Mouse (Mus musculus): Measurements from ENCODE around the gene Snrpd3. TPM values are rescaled to one million over a fixed set of nuclear protein-coding genes. Genes with fewer than 3 reads are reported as not detected.
"Not testable (repeated sequence)": the region's sequence is repeated elsewhere in the genome, so short reads cannot be mapped to it uniquely, and the experiment has no call there.

Gene Snrpd3
- polyA plus RNA-seq, 1 experiment from 2014 or later: 63.3 TPM

DNA sequence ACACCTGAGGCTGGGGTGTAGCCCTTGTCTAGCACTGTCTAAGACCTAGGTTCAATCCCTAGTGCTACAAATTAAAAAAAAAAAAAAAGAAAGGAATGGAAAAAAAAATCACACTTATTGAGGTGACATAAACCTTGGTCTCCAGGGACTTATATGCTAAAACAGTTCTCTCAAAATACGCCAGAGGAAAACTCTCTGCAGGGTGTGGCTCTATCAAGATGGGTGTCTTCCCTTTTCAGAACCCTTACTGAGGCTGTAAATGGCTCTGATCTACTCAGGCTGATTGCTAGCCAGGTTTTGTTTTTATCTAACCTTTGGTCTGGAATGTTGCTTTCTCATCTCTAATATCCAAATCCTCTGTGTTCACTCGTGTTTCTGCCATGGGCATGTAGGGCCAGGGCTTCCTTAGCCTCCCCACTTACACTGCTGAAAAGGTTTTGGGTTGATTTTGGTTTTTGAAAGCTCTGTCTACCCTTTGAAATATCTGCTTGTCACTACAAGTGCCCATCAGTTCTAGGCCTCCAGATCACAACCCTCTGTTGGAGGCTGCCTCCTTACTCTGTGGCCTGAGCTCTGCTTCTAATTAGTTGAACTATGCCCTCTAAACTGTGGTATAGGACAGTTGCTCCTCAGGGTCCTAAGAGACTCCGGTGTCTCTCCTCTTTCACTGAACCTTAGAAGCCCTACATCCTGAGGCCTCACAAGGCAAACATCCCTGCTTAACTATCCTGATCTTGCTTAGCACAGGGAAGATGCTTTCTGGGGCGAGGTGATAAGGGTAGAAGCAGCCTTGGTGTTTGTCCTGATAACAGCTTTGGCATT lies 1.9 kb upstream of the Snrpd3 start:
- Histone ChIP-seq H3K9ac (ENCODE audit: low read depth, low read length) (peak overlapping the region; percentile 52), H3K27me3 (replicated peaks; ENCODE audit: control insufficient read depth, insufficient read depth, low read length) (no peaks in the 10 kb centered on the region), H3K27ac (ENCODE audit: low read depth, low read length) (peak overlapping the region; percentile 99), H3K4me3 (ENCODE audit: low read depth, low read length) (peak overlapping the region; percentile 77), H3K9me3 (ENCODE audit: control insufficient read depth) (no peaks in the 10 kb centered on the region), H3K36me3 (ENCODE audit: control insufficient read depth, insufficient read depth) (peaks cover 25% of the 10 kb centered on the region), H3K4me2 (replicated peaks; ENCODE audit: low read depth) (peak overlapping the region; percentile 82), H3K4me1 (replicated peaks; ENCODE audit: control insufficient read depth, insufficient read depth, low read length) (peaks cover 11% of the 10 kb centered on the region; the same call in 1 of the 2 replicates)
- WGBS: 41% methylated on average over 4 of the region's 4 CpGs
- TF ChIP-seq CTCF (IDR thresholded peaks at IDR 0.05; ENCODE audit: low read depth): no peak
- ATAC-seq: no peak

GRCm38 (mm10) chr10:75516038-75516723 lies 1.2 kb upstream of the Snrpd3 start:
- Histone ChIP-seq H3K9me3 (ENCODE audit: control insufficient read depth) (no peaks in the 10 kb centered on the region), H3K27ac (ENCODE audit: low read depth, low read length) (peak overlapping the region; percentile 99), H3K36me3 (ENCODE audit: control insufficient read depth, insufficient read depth) (peaks cover 24% of the 10 kb centered on the region), H3K4me2 (replicated peaks; ENCODE audit: low read depth) (peak overlapping the region; percentile 82), H3K4me3 (ENCODE audit: low read depth, low read length) (peak overlapping the region; percentile 77), H3K4me1 (replicated peaks; ENCODE audit: control insufficient read depth, insufficient read depth, low read length) (peaks cover 11% of the 10 kb centered on the region; the same call in 1 of the 2 replicates), H3K9ac (ENCODE audit: low read depth, low read length) (peak overlapping the region; percentile 92), H3K27me3 (replicated peaks; ENCODE audit: control insufficient read depth, insufficient read depth, low read length) (no peaks in the 10 kb centered on the region)
- 12% methylated on average over 8 of the region's 8 CpGs for WGBS
- peak; percentile 54 for ATAC-seq
- no peak for TF ChIP-seq CTCF (IDR thresholded peaks at IDR 0.05; ENCODE audit: low read depth)

DNA sequence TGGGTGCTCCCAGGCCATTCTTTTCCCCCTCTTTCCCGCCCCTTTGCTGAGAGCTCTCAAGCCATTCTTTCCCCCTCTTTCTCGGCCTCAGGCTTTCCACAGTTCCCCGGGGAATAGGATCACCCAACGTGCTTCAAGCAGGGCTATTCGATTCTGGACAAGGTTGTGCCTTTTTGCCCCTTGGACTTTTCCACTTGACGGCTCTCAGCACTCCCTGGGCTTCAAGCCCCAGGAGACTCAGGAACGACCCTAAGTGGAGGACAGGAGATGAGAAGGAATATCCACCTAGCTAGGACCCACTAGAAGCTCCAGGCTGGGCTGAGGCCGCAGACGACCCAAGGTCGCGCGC lies 653 bp upstream of the Snrpd3 start:
- peaks cover 11% of the 10 kb centered on the region; the same call in 1 of the 2 replicates for H3K4me1 ChIP-seq (replicated peaks; ENCODE audit: control insufficient read depth, insufficient read depth, low read length)
- TF ChIP-seq CTCF (IDR thresholded peaks at IDR 0.05; ENCODE audit: low read depth): no peak
- peak overlapping the region; percentile 92 for H3K9ac ChIP-seq (ENCODE audit: low read depth, low read length)
- peaks cover 19% of the 10 kb centered on the region; the same call in 1 of the 2 replicates for H3K36me3 ChIP-seq (ENCODE audit: control insufficient read depth, insufficient read depth)
- peak overlapping the region; percentile 77 for H3K4me3 ChIP-seq (ENCODE audit: low read depth, low read length)
- H3K9me3 ChIP-seq (ENCODE audit: control insufficient read depth): no peaks in the 10 kb centered on the region
- peak overlapping the region; percentile 82 for H3K4me2 ChIP-seq (replicated peaks; ENCODE audit: low read depth)
- H3K27ac ChIP-seq (ENCODE audit: low read depth, low read length): peak overlapping the region; percentile 99
- under 1% methylated on average over 12 of the region's 12 CpGs for WGBS
- peak; percentile 1 for ATAC-seq
- no peaks in the 10 kb centered on the region for H3K27me3 ChIP-seq (replicated peaks; ENCODE audit: control insufficient read depth, insufficient read depth, low read length)

DNA sequence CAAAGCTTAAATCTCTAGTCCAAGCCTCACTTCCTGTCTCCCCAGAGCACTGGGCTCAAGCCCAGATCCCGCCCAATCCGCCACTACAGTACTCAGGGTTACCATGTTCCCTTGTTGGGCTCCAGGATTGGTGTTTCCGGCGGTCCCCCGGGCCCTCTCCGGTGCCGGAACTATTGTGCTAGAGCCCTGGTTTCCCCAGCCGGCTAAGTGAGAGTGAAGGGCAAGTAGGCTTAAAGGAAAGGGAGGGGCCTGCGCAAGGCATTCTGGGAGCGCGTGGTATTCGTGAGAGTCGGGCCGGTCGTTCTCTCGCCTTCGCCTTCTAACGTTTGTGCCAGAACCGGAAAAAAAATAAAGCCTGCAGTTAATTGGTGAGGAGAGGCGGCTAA lies 400 bp downstream of the Snrpd3 start, which contains the start of gene Gucd1:
Gucd1 (minus strand) TSS at position 215 of the 386 bp plus-strand sequence.
- peaks cover 11% of the 10 kb centered on the region; the same call in 1 of the 2 replicates for H3K4me1 ChIP-seq (replicated peaks; ENCODE audit: control insufficient read depth, insufficient read depth, low read length)
- ATAC-seq: peak; percentile 79
- H3K9me3 ChIP-seq (ENCODE audit: control insufficient read depth): no peaks in the 10 kb centered on the region
- H3K27ac ChIP-seq (ENCODE audit: low read depth, low read length): peak within 1 kb of the TSS; percentile 99
- peak within 1 kb of the TSS; percentile 92 for H3K9ac ChIP-seq (ENCODE audit: low read depth, low read length)
- no peak for TF ChIP-seq CTCF (IDR thresholded peaks at IDR 0.05; ENCODE audit: low read depth)
- H3K36me3 ChIP-seq (ENCODE audit: control insufficient read depth, insufficient read depth): peaks cover 21% of the 10 kb centered on the region; the same call in 1 of the 2 replicates
- H3K27me3 ChIP-seq (replicated peaks; ENCODE audit: control insufficient read depth, insufficient read depth, low read length): no peaks in the 10 kb centered on the region
- WGBS: under 1% methylated on average over 20 of the region's 20 CpGs
- peak within 1 kb of the TSS; percentile 77 for H3K4me3 ChIP-seq (ENCODE audit: low read depth, low read length)
- H3K4me2 ChIP-seq (replicated peaks; ENCODE audit: low read depth): peak within 1 kb of the TSS; percentile 82

- Histone ChIP-seq H3K27me3 (replicated peaks; ENCODE audit: control insufficient read depth, insufficient read depth, low read length) (no peaks in the 10 kb centered on the region), H3K36me3 (ENCODE audit: control insufficient read depth, insufficient read depth) (peaks cover 34% of the 10 kb centered on the region; the same call in 1 of the 2 replicates), H3K4me2 (replicated peaks; ENCODE audit: low read depth) (no peak overlapping the region), H3K27ac (ENCODE audit: low read depth, low read length) (no peak overlapping the region), H3K4me3 (ENCODE audit: low read depth, low read length) (no peak overlapping the region), H3K9me3 (ENCODE audit: control insufficient read depth) (no peaks in the 10 kb centered on the region), H3K9ac (ENCODE audit: low read depth, low read length) (no peak overlapping the region), H3K4me1 (replicated peaks; ENCODE audit: control insufficient read depth, insufficient read depth, low read length) (0 out of 2 replicates have a peak, but pooled peaks cover 6% of the 10 kb centered on the region)
- 91% methylated on average over 5 of the region's 5 CpGs for WGBS
- TF ChIP-seq CTCF (IDR thresholded peaks at IDR 0.05; ENCODE audit: low read depth): no peak
- no peak for ATAC-seq
These were observed 3.2 kb downstream of the Snrpd3 start for GRCm38 (mm10) chr10:75520581-75520980.

DNA sequence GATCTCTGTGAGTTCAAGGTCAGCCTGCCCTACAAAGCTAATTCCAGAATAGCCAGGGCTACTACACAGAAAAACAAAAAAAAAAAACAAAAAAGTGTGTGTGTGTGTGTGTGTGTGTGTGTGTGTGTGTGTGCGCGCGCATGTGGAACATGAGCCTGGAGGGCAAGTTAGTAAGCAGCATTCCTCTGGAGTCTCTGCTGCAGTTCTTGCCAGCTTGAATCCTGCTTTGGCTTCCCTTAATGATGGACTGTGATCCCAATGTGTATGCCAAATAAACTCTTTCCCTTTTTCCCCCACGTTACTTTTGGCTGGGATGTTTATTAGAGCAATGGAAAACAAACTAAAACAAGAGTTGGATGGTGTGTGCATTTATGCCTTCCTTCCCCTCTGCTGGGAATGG lies 4.3 kb downstream of the Snrpd3 start:
- Histone ChIP-seq H3K4me1 (replicated peaks; ENCODE audit: control insufficient read depth, insufficient read depth, low read length) (0 out of 2 replicates have a peak, but pooled peaks cover 6% of the 10 kb centered on the region), H3K27me3 (replicated peaks; ENCODE audit: control insufficient read depth, insufficient read depth, low read length) (no peaks in the 10 kb centered on the region), H3K4me3 (ENCODE audit: low read depth, low read length) (no peak overlapping the region), H3K9me3 (ENCODE audit: control insufficient read depth) (no peaks in the 10 kb centered on the region), H3K27ac (ENCODE audit: low read depth, low read length) (no peak overlapping the region; the same call in 1 of the 2 replicates), H3K9ac (ENCODE audit: low read depth, low read length) (no peak overlapping the region), H3K4me2 (replicated peaks; ENCODE audit: low read depth) (no peak overlapping the region), H3K36me3 (ENCODE audit: control insufficient read depth, insufficient read depth) (peaks cover 40% of the 10 kb centered on the region)
- 81% methylated on average over 4 of the region's 4 CpGs for WGBS
- no peak for ATAC-seq
- TF ChIP-seq CTCF (IDR thresholded peaks at IDR 0.05; ENCODE audit: low read depth): no peak

DNA sequence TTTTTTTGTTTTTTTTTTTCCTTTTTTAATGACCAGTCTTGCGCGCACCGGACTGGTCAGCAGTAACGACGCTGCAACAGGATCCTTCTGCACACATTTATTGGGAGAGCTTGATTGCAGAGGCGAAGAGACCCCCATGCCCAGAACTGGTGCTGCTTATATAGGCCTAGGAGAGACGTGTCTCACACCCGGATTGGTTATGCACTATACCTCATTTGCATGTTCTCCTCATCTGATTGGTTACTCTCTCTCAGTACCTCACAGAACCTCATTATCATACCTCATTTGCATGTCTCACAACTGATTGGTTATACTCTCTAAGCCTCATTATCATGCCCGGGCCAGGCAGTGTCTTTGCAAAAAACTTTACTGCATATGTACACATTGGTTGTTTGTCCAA lies 8.1 kb downstream of the Snrpd3 start:
- not testable (repeated sequence) for ATAC-seq; H3K27ac ChIP-seq (ENCODE audit: low read depth, low read length); H3K4me1 ChIP-seq (replicated peaks; ENCODE audit: control insufficient read depth, insufficient read depth, low read length); H3K4me3 ChIP-seq (ENCODE audit: low read depth, low read length); H3K9ac ChIP-seq (ENCODE audit: low read depth, low read length); H3K4me2 ChIP-seq (replicated peaks; ENCODE audit: low read depth); H3K9me3 ChIP-seq (ENCODE audit: control insufficient read depth); H3K27me3 ChIP-seq (replicated peaks; ENCODE audit: control insufficient read depth, insufficient read depth, low read length)
- peaks cover 35% of the 10 kb centered on the region for H3K36me3 ChIP-seq (ENCODE audit: control insufficient read depth, insufficient read depth)
- 96% methylated on average over 9 of the region's 9 CpGs for WGBS

Data from intestine, postnatal 0 days (tissue).